Mouse (Mus musculus): Measurements from ENCODE around the gene Dchs2.
"Not testable (repeated sequence)": the region's sequence is repeated elsewhere in the genome, so short reads cannot be mapped to it uniquely, and the experiment has no call there.

The Dchs2 gene

DNA sequence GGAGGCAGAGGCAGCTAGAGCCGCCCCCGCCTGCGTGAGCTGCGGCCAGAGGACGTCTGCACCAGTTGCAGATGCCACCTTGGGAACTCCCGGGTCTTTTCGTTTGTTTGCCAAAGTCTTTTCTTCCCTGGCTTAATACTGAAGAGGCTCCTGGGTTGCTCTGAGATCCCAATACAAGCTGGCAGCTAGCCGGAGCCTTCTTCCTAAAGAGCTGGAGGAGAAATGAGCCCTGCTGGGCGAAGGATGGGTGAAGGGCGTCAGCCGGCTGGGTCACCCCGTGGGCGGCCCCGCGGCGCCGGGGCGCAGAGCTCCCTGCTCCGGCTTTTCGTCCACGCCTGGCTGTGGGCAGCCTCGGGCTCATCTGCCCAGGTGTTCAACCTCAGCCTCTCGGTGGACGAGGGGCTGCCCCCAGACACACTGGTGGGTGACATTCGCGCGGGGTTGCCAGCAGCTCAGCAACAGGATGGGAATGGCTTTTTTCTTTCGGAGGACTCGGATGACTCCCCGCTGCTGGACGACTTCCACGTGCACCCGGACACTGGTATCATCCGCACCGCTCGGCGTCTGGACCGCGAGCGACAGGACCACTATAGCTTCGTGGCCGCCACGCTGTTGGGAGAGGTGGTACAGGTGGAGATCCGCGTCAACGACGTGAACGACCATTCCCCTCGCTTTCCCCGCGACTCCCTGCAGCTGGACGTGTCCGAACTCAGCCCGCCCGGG lies at the start of gene Dchs2:
Gene Dchs2, plus strand, starts transcription at position 223 of the 723 bp plus-strand sequence.
- DNase-seq (ENCODE audit: extremely low read depth, low read depth), result no peak

DNA sequence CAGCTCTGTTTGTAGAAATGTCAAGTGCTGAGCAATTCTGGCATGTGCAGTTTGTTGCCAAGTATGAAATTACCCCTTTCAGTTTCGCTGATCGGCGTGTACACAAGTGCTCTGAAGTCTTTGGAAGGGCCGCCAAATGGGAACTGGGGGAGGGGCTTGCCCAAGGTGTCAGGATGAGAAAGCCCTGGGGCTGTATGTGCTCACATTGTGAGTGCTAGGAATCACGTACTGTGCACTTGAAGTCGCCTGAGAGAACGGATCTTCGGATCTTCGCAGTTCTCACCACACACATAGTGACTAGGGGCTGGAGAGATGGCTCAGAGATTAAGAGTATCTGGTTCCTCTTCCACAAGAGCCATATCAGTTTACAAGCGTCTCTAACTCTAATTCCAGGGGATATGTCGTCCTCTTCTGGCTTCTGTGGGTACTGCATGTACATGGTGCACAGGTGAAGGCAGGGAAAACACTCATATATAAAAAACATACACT lies 47.1 kb upstream of the Dchs2 start:
- peak; percentile 73 for DNase-seq (ENCODE audit: extremely low read depth, low read depth)

DNA sequence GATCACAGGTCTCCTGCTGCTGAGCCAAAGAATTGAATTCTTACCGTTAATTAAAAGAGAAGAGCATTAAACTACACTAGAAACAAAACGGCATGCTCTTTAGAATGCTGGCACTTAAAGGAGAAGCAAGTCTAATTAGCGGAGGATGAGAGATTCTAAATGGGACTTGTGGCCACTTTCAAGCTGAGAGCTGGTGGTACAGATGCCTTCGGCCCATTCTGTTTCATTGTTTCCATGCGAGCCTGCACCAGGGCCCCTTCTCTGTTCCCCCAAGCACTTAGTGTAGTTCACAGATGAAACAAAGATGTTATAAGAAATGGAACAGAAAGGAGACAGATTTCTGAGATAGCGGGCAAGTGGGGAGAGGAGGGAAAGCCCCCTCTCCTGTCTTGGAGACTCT lies 30.2 kb upstream of the Dchs2 start:
- no peak for DNase-seq (ENCODE audit: extremely low read depth, low read depth)

DNA sequence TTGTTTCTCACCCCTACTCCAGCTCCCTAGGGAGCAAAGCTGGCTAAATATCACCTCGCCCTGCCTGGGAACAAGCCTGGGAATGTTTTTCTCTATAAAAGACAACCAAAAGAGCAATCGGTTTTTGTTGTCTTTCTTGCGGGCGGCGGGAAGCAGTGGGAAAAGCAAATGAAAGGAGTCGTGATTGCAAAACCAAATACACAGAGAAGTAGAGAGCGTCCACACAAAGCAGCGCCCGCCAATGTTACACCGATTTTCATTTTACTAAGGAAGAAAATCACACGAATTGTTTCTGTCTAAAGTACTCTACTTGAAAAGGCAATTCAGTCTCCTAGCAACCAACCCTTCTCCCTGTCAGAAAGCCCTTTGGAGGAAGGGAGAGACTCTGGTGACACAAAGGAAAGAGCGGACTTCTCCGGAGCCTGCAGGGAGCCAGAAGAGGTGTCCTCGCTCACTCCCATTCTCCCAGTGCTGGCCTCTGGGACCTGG lies 29.2 kb upstream of the Dchs2 start:
- no peak for DNase-seq (ENCODE audit: extremely low read depth, low read depth)

DNA sequence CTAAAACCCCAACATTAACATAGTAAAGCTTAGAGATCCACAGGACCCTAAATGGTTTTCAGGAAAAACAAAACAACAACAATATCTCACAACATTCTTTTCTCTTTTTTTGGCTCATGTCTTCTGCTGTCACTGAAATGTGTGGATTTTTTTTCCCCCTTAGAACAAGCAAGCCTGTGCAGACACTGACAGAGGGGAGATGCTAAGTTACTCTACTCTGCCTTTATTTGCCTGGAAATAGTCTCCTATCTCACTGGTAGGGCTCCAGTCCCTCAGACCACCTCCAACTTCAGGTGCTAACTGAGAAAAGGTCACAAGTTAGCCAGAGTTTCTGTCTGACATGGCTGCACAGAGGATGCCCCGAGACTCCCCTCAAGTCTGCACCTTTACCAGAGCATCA lies 28.6 kb upstream of the Dchs2 start:
- DNase-seq (ENCODE audit: extremely low read depth, low read depth), result no peak

DNA sequence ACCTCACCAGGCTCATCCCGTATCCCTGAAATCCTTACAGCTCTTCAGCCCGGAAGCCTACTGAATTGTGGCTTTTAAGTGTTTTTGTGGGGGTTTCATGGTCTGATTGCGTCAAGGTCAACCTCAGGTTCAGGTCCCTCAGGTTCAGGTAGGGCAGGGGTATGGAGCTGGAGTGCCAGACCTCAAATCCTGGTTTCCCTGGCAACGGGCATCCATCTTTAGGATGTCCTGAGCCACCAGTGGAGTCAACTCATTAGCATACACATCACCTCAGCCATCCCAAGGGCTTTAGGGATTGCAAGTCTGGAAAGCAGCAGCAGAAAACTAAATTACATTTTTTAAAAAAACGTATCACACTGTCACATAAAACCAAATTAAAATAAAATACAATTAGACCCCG lies 28.1 kb upstream of the Dchs2 start:
- DNase-seq (ENCODE audit: extremely low read depth, low read depth), result no peak

DNA sequence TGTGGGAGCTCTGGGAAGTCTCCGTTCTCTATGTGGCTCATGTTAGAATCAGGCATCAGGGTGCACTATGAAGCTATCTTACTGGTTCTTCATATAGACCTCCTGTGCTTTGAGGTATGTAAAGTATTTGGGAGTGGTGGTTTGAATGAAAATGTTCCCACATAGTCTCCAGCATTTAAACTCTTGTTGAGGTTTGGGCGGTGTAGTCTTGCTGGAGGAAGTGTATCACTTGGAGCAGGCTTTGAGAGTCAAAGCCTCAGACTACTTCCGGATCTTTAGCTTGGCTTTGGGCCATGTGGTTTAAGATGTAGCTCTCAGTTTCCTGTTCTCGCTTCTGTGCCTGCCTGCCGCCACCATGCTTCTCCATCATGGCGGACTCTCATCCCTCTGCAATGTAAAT lies 25.5 kb upstream of the Dchs2 start:
- DNase-seq (ENCODE audit: extremely low read depth, low read depth), result no peak

DNA sequence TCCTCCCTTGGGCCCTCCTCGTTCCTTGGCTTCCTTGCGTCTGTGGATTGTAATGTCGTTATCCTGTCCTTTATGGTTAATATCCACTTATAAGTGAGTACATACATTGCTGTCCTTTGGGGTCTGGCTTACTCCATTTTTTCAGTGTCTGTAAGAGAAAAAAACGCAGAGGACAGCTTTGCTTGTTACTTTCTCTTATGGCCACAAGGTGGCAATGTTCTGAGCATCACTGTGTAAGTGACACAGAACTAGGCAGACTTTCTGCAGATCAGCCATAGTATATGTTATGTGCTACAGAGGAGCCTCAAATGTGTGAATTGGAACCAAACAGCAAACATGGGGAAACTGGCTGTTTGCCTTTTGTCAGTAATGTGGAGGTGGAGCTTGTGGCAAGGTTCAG lies 17.6 kb upstream of the Dchs2 start:
- DNase-seq (ENCODE audit: extremely low read depth, low read depth), result peak; percentile 16

DNA sequence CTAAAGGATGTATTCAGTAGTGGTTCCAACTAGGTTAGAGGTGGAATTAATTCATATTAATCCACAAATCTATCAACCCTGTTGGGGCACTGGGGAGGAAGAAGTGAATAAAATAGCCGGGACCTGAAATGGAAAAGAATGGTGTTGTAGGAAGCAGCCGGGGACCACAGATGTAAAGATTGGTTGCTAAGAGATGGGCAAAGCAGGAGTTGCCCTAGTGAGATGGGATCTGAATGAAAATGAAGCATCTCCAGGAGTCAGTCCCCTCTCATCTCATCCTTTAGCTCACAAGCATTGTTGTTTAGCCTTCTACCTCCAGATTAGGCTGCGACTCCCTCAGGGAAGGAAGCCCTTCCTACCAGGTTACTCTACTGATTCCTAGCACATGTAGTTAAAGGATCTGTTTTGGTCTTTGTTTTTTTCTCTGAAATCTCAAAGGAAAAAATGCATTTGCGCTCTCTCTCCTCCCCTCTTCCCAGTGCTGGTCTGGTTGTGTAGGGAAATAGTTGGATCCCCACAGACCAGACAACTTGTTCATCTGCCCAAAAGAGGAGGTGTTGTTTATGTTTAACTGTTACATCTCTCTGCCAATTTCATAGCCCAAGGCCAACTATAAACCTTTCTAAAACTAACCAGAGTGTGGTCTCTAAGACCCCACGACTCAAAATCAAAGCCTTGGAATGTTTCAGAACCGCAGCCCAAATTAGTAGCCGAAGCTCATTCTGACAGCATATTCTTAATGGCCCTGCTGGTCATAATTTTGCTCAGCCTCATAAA lies 16.1 kb upstream of the Dchs2 start:
- no peak for DNase-seq (ENCODE audit: extremely low read depth, low read depth)

DNA sequence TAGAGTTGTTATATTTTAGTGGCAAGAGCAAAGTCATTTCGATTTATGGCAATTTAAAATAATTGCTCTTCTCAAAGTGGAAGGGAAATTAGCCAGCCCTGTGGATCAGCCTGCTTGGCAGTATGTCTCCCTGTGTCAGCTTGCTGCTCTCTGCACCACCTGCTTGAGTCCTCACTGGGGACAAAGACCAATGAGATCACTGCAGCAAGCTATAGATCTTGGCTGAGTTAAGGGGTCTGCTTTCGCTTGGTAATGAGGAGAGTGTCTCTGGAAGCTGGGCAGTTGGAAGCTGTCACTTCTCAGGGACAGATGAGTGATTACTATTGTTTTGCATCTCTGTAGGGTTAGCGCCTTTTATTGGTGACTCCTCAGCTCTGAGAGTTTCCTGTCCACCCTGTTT lies 14.9 kb upstream of the Dchs2 start:
- no peak for DNase-seq (ENCODE audit: extremely low read depth, low read depth)

DNA sequence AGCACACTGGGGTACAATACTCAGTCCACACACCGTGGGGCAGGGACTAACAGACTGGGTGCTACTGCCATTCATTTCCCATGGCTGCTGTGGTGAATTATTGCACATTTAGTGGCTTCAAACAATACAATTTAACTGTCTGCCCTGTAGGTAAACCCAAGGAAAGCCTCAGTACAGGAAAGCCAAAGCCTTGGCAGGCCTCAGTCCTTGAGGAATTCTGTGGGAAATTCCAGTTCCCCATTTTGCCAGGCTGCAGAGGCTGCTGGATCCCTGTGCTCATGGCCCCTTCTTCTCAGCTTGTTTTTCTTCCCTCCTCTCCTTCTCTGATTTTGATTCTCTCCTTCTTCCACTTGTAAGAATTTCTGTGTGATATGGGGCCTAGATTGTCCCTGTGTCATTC lies 12.8 kb upstream of the Dchs2 start:
- no peak for DNase-seq (ENCODE audit: extremely low read depth, low read depth)

DNA sequence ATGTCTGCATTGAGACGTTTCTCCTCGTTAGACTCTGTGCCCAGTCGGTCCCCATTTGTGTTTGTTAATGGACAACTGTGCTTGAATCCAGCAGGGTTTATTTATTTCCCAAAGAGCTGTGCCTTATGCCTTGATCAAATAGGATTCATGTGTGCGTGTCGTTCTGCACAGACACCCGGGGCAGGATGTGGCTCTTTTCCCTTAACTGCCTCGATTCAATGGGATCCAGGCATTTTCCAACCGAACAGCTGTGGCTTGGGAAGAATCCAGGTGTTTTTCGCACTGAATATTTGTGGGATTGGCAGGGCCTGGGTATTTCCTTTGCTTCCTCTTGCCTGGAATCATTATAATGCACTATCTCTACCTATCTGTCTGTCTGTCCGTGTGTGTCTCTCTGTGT lies 10.2 kb upstream of the Dchs2 start:
- no peak for DNase-seq (ENCODE audit: extremely low read depth, low read depth)

DNA sequence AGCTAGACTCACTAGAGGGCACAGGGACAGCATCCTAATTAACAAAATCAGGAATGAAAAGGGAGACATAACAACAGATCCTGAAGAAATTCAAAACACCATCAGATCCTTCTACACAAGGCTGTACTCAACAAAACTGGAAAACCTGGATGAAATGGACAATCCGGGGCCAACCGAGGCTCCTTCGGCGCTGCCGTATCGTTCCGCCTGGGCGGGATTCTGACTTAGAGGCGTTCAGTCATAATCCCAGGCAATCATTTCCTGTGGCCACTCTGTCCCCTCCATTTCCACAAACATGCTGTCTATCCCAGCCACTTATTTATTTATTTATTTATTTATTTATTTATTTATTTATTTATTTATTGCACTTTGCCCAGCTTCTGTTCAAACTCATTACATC lies 3.8 kb upstream of the Dchs2 start:
- DNase-seq (ENCODE audit: extremely low read depth, low read depth), result not testable (repeated sequence)

DNA sequence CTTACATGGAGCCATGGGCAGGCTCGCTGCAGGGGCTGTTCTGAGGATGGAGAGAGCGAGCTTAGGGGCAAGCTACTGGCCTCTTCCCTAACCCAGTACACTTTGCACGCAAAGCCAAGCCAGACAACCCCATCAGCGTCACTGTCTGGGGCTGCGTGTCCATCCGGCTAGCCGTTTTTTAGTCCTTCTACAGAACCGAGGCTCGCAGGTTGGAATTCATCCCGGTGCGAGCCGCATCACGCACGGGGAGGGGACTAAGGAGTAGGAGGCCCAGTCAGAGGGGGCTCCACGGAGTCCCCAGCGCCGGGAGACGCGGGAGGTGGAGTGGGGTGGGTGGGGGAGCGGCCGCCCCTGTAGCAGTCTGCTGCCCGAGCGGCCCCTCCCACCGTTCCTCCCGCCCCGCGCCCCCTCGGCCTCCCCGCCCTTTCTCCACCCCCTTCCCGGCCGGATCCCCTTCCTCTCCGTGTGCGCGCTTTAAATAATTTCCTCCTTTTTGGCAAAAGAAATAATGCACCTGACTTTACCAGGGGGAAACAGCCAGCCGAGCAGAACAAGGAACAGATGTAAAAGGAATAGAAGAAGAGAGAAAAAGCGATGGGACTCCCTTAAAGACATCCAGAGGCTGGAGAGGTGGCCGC lies 541 bp upstream of the Dchs2 start:
- no peak for DNase-seq (ENCODE audit: extremely low read depth, low read depth)

DNA sequence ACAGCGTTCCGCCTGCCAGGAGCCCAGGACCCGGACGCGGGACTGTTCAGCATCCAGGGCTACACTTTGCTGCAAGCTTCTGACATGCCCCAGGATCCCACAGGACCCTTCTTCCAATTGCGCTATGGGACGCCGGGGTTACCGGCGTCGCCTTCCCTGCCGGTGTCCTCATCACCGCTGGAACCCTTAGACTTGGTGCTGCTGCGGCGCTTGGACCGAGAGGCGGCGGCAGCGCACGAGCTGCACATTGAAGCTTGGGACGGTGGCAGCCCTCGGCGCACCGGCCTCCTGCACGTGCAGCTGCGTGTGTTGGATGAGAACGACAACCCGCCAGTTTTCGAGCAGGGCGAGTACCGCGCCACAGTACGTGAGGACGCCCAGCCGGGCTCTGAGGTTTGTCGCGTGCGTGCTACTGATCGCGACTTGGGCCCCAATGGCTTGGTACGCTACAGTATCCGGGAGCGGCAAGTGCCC lies 738 bp downstream of the Dchs2 start:
- DNase-seq (ENCODE audit: extremely low read depth, low read depth), result no peak

DNA sequence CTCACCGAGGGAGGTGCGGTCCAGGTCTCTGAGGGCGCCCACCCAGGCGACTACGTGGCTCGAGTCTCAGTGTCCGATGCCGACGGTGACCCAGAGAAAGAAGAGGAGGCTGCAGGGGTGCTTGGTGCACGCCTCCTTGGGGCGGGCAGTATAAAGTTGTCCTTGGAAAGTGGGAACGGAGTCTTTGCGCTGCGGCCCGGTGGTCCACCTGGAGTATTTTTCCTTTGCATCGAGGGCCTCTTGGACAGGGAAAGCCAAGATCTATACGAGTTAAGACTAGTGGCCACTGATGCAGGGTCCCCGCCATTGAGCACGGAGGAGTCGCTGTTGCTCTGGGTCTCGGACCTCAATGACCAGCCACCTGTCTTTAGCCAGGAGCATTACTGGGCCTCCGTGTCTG lies 1.4 kb downstream of the Dchs2 start:
- no peak for DNase-seq (ENCODE audit: extremely low read depth, low read depth)

DNA sequence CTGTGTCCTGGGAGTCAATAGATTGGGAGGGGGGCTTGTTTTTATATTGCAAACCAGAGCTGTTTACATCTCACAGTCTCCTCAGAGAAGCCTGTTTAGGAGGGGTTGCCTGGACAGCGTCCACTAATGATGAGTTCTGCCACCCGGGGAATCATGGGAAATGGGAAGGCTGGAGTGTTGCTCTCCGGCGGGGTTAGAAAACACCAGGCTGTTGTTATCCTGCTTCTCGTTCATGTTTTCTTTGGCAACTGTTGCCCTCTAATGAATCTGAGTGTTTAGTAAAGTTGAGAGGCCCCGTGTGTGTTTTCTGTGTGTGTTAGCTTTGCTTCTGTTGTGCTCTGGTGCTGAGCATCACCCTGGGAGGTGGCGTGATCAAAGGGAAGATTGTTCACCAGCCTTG lies 8.7 kb downstream of the Dchs2 start:
- DNase-seq (ENCODE audit: extremely low read depth, low read depth), result no peak

DNA sequence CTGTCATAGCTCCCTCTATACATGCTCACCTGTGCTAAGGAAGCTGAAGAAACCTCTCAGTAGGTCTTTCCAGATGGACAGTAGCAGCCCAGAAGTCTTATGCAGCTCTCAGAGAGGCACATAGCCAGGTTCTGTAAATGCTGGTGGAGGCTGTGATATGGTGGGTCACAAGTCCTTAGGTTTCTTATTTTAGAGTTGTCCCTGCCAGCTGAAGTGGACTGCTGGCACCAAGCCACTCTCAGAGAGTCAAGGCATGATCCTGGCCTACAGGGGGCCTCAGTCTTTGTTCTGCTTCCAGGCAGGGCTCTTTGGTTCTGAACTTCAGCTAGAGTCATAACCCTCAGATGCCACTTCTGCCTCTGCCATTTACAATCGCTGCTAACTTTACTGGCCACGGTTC lies 11.1 kb downstream of the Dchs2 start:
- no peak for DNase-seq (ENCODE audit: extremely low read depth, low read depth)

DNA sequence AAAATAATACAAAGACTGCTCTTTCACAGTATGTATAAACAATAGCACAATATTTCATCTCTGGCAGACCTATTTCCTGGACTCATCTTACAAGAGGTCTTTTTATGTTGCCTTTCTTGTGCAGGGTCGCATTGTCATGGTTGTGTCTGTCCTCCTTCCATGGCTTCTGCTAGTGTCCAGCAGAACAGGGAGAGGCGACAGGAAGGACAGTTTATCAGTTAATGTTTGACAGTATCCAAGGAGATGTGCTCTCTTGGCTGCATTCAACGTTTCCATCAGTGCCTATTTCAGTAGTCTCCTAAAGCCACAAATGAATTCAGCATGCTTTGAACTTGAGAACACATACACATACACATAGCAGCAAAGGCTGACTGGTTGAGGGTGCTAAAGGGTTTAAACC lies 17.9 kb downstream of the Dchs2 start:
- no peak for DNase-seq (ENCODE audit: extremely low read depth, low read depth)

DNA sequence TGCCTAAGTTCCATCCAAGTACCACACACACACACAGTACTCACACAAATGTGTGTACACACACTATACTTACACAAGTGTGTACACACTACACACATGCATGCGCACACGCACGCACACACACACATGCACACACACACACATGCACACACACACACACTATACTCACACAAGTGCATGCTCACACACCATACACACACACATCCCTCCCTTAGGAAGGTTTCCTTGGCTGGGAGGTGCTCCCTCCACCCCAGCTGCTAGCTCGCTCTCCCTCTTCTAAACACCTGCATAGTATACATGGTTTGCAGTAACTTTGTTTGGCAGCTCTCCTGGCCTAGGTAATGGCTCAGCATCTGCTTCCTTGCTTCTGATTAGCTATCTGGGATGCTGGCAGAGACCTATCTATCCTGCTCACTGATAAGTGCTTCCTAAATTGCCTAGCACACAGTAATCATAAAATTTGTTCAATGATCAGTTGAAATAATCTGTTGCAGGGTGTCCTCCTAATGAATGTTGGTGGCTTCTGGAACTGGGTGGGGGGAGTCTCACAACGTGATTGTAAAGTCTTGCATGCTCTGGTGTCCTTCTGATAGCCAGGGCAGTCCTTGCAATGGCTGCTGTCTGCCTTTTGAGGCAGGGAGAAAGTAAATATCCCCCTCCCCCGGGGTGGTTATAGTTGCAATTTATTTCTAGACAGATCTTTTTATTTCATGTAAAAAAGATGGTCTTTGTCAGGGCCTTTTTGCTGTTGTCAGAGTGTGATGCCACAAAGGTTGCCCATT lies 19.7 kb downstream of the Dchs2 start:
- DNase-seq (ENCODE audit: extremely low read depth, low read depth), result no peak

DNA sequence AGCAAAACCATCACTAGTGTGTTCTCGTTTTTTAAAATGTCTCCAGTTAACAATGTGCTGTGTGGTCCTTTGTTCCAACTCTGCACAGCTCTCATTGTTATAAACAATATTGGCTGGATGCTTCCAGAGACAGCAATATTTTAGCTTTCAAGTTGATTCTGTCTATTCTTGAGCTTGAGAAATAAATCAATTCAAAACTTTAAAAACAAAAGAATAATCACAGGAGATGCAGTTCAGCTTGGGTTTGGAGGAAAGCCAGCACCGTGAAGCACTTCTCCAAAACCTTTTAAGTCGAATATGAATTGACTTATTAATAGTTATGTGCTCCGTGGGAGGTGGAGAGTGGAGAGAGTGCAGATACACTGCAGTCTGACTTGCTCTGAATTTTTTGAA lies 20.3 kb downstream of the Dchs2 start:
- DNase-seq (ENCODE audit: extremely low read depth, low read depth), result no peak

Measured in MEL-GATA-1-ER (cell line).